Mouse (Mus musculus) right cerebral cortex, postnatal 10 days (tissue): ENCODE results near the gene Pum1.

Source experiments
- DNase-seq, 2 experiments: peaks; one replicate each; pipeline ENCODE4 v3.0.0; 2021; ENCODE audit warnings: low spot score in 2 of 2

Pum1 gene

DNA sequence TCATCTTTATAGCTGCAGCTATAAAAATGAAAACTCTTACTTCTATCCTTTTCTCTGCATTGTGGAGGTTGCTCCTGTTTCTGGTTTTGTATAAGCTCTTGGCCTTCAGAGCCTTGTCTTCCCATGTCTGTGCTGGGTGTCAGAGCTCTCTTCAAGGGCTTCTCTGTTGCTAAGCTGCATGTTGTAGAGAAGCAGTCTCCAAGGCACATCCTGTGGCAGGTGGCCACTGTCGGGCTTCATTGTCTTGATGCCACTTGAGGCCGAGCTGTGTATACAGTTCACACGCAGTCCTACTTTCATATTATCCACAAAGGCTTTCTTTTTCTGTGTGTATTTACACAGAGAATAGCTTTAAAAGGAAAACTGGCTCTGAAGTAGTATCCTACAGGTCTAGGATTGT is 63.0 kb downstream of the Pum1 start:
- DNase-seq: no peak

DNA sequence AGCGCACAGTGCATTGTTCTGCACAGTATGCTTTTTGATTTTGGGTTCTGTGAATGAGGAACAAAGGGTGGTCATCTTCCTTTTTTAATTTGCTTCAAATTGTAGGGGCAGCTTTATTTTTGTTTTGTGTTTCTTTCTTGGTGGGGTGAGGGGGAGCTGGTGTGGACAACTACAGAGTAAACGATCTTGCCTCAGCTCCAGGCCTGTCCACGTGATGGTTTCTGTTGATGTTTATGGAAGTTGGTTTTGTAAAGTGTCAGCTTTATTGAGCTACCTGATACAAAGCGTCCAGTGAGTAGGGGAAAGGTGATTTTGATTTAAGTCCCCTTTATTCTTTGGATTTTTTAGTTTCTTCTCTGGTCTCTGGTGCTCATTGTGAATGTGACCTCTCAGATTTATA is 72.8 kb downstream of the Pum1 start:
- DNase-seq: no peak

DNA sequence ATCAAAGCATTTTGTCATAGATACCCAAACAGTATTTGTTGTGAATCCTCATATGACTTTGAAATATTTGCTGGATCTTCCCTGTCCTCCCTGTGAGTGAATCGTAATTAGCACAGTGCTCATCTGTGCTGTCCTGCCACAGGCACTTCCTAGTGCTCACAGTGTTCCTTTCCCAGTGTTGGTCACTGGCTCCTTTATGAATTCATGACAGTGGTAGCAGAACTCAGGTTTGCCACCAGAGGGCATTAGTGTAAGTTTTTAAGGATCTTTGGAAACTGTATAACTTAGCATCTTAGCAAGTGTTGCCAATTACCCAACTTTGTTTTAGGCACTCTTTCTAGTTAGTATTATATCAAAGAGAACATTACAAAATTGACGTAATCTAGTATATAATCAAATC is 75.4 kb downstream of the Pum1 start:
- DNase-seq: peak; percentile 68 to 75

DNA sequence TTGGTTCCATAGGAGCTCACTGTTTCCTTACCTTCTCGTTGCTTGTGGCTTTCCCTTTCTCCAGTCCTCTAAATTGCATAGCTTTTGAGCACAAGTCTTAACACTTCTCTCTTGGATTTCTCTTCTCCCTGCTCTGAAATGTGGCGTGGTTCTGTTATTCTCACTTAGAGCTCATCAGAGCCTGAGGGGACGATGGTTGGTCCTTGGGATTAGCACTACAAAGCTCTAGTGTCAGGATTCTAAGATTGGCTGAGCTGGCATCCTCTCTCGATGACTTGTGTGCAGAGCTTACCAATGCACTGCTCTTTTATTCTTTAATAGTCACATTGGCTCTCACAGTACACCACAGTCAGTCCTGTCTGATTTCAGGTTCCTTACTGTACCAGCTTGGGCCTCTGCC is 80.9 kb downstream of the Pum1 start:
- peak in 1 of 2 experiments; percentile 50 for DNase-seq

DNA sequence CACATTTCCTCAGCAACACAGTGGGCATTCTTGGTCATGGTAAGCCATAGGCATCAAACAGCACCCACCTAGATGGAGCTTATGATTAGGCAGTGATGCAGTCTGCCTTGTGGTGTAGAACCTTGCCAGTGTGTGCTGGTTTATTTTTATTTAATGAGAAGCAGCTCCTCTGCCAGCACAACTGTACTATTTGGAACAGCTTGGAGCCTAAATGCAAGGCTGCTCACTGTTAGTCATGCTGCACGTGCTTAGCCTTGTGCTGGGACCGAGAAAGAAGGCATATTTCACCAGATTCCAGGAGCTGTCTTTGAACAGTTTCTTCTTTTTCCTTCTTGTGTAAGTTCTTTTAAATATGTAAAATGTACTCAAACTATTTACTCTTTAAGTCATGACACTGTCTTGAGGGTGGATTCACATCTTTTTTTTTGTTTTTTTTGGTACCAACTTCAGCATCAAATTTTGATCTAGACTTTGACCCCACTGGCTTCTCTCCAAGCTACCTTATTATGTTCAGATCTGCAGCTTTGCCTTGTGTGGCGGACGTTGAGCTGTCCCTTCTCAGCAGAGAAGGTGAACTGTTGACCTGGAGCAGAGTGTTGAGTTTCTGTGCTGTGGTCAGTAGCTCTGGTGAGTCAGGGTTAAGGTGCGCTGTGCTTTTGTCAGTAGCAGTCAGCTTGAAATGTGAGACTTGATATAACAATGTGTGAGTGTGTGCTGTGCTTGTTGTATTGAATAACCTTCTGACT is 82.6 kb downstream of the Pum1 start:
- peak; percentile 83 to 93 for DNase-seq

DNA sequence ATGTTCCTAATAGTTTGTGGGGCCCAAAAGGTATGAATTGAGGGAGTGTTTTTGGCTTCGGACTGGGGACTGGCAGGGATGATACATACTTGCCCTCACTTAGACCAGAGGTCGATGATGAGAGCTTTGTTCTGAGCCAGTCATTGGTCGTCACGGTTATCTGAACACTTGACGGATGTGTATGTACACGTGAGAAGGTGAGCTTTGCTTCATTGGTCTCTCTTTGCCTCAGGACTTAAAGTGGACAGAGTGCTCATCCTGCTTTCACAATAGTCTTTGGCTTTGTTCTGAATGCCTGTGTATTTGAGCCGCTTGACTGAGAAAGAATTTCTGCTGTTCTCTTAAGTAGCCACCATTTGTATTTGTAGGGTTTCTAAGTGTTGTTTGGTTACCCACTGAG is 86.4 kb downstream of the Pum1 start:
- no peak for DNase-seq

DNA sequence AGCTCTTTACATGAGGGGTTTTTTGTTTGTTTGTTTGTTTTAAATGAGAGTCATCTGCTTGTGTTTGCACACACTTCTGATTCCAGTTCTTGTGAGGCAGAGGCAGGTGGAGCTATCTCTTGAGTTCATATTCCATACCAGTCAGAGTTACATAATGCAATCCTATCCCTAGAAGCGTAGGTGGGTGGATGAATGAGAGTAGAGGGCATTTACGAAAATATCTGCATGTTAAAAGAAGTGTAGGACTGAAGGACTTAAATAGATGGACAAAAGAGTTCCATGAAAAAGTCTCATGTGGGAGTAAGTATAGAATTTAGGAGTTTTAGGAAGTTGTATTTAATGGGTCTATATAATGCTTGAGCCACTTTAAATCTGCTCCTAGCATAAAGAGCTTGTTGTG is 88.8 kb downstream of the Pum1 start:
- DNase-seq: no peak

DNA sequence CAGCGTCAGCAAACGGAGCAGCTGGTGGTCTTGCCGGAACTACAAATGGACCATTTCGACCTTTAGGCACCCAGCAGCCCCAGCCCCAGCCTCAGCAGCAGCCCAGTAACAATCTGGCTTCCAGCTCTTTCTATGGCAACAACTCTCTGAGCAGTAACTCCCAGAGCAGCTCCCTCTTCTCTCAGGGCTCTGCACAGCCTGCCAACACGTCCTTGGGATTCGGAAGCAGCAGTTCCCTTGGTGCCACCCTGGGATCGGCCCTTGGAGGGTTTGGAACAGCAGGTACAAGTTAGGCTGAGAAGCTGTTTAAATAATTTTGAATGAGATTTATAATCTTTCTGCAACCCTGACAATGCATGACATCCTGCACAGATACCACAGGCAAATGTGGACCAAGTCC is 89.5 kb downstream of the Pum1 start:
- no peak for DNase-seq

DNA sequence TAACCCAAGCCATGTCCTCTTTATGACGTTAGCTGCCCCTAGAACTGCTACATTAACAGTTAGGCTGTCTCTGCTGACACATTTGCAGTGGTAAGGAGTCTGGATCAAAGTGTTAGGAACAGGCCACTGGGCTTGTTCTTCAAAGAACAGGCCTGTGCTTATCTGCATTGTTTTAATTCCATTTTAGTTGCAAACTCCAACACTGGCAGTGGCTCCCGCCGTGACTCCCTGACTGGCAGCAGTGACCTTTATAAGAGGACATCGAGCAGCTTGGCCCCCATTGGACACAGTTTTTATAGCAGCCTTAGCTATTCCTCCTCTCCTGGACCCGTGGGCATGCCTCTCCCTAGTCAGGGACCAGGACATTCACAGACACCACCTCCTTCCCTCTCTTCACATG is 90.6 kb downstream of the Pum1 start:
- DNase-seq: no peak

DNA sequence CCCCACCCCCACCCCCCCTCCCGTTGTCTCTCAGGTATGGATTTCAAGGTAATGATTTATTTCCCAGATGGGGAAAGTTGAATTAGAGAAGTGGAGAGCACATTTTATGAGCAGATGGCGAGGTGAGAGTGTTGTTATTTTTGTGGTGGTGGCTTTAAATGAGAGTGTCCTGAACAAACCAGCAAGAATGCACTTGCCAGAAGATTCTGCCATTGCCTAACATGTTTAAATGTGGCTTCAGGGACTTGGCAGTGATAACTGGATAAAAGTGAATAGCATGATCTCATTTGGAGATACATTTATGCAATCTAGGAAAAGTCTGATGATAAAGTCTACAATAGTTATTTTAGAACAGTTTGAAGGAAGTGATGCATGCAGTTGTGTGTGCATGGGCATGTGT is 91.7 kb downstream of the Pum1 start:
- DNase-seq: no peak

DNA sequence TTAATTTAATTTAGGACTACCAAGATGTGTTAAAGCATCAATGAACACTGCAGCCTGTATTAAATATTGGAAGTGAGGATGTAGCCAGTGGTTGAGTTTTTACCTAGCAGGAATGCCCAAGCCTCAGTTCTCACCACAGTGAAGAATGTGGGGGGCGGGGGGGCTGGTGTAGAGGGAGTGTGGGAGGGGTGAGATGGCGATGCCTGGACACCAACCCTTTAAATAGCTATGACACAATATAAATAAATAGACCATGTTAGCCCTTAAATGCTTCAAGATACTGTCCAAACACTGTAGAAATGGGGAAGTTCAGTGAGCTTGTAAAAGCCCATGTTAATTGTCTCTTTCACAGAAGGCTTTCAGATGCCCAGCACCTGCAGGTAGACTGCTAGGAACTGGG is 96.8 kb downstream of the Pum1 start:
- DNase-seq: no peak

DNA sequence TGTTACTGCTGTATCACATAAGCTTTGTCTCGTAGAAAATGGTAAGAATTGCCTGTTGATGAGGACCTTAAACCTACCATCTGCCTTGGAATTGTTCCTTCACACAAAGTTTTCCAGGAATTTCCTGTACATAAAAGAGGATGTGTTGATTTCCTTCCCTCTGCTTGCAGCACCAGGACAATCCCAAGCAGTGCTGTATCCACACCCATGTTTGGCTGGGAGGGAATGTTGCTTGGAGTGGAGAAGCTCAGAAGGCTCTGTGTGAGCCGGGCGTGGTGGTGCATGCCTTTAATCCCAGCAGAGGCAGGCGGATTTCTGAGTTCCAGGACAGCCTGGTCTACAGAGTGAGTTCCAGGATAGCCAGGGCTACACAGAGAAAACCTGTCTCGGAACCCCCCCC is 98.7 kb downstream of the Pum1 start:
- no peak for DNase-seq

DNA sequence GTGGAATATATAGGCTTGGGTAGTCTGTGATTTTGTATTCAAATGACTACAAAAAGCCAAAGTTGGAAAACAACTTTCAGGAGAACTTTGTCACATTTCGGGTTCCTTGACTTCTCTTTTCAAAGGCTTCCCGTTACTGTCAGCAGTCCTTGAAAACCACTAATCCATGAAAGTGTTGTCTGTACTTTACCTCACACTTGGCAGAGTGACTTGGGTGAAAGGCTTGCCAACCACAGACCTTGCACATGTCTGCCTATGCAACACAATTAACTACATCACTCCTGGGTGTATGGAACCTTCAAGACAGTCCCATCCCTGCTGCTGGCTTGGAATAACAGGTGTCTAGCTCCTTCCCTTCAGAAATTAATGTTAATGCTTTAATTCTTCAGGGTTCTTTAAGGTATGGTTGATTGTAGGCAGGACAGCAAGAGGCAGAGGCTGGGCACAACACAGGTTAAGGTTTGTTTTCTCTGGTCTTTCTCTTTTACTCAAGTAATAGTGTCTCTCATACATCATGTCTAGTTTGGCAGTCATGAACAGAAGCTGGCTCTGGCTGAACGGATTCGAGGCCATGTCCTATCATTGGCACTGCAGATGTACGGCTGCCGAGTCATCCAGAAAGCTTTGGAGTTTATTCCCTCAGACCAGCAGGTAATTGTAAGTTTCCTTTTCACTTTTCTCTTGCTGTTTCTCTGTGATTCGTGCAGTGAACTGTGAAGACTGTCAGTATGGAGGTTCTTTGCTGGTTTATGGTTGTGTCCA is 102.5 kb downstream of the Pum1 start:
- DNase-seq: no peak

DNA sequence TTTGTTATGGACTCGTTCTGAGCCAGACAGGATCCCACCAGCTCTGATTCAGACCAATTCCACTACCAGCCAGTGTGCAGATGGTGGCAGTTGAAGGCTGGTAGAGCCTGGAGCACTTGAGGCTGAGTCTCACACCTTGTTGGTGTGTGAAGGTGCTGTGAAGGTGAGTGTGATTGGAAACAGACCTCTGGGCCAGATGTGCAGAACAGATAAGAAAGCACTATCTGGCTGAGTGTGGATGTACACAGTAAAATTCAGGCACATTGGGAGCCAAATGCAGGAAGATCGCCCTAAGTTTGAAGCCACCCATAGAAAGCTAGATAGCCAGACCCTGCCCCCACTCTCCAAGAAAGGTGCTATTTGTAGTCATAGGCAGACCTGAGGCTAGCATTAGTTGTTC is 103.3 kb downstream of the Pum1 start:
- DNase-seq: no peak

DNA sequence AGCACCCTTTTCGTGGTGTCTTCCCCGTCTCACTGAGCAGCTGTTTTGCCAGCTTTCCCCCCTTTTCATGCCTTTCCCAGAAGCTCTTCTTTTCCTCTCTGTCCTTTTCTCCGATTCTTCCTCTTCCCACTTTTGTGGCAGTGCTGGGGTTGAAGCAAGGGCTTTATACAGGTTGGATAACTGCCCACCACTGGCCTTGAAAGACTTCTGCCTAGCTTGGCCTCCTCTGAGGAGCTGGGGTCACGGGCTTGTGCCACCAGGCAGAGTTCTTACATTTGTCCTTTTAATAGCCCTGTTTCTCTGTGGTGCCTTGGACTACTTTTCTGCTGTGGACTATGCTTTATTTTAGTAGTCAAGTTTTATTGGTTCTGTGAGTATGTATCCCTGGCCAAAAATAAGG is 103.8 kb downstream of the Pum1 start:
- no peak for DNase-seq

DNA sequence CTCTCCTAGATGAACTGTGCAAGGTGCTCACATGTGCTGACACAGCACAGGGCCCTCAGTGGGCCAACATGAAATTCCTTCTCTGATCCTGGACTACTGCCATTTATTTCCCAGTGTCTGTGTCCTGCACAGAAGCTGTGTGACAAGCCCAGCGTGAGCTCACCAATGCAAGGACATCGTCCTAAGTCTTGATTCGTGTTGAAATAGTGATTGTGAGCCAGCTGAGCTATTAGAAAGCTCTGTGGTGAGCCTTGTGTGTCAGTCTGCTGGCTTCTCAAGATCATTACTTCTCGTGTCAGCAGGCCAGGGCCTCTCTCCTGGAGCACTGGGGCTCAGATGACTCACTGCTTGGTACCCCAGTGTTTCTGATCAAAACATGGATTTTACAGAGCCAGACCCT is 110.8 kb downstream of the Pum1 start:
- DNase-seq: no peak

DNA sequence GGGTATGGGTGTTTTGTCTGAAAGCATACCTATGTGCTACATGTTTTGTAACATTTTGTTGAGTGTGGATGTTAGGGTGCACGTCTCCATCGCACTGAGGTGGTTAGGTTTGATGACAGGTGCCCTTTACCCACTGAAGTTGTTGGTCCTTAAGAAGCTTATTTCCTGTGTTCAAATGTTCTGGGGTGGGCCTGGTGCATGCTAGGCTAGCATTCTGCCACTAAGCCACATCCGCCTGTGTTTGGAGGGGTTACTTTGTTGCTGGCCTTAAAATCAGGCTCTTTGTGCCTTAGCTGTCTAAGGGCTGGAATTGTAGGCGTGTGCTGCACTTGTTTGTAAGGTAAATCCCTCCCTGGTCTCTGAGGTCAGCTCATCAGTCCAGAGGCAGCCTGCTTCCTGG is 111.7 kb downstream of the Pum1 start:
- DNase-seq: no peak

DNA sequence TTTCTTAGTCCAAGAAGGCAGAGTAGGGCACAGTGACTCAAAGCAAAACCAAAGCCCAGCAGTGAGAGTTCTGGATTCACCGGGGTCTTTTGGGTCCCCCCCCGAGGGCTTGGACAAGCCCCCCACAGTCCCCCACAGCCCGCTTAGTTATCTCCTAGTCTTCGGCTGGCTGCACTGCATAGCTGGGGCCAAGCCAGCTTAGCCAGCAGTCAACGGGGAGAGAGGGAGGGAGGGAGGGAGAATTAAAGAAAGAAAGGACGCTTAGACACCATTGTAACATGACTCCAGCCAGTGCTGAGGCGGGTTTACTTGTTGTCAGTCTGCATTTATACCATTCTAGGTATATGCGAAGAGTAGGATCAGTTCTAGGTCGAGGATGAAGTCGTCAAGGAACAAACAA is 114.5 kb downstream of the Pum1 start:
- no peak for DNase-seq

DNA sequence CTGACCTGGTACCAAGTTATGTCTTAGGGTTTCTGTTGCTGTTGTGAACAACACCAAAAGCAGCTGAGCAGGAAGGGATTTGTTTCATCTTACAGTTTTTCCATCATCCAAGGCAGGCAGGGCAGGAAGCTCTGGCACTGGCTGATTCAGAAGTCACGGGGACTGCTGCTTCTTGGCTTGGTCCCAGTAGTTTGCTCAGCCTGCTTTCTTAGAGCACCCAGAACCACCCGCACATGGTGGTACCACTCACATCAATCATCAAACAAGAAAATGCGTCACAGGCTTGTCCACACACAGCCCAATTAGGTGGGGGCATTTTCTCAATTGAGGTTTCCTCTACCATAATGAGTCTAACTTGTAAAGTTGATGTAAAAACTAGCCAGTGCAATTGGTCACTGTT is 115.9 kb downstream of the Pum1 start:
- DNase-seq: no peak

DNA sequence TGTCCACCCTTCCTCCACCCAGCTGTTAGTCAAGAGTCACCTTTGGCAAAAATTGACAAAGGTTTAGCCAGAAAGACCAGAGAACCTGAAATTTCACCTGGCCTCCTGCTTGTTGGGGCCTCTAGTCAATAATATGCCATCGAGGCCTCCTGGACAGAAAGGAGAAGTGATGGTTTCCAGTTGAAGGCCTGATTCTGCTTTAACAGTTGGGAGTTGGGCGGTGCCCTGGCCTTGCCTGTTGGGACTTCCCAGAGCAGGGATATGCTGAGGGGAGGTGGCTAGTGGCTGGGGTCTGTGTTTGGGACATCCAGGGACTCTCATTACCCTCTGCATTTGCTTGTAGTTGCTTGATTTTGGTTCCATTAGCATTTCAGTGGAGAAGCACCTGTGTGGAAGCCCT is 119.4 kb downstream of the Pum1 start:
- no peak for DNase-seq

DNA sequence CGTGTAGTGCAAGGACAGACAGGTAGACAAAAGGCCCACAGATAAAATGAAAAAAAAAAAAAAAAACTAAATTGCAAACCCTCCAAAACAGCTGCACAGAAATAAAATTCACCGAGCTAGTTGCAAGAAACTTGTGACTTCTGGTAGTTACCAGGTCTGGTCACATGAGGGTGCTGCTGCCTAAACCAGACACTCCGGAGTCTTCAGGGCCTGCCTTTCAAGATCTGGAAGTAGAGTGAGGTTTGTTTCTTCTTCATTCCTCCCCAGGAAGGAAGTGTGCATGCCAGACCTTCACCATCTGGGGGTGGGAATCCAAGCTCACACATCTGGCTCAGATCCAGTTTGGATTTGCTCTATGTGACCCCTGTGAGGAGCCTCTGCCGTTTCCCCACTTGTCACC is 121.6 kb downstream of the Pum1 start:
- DNase-seq: peak in 1 of 2 experiments; percentile 76

DNA sequence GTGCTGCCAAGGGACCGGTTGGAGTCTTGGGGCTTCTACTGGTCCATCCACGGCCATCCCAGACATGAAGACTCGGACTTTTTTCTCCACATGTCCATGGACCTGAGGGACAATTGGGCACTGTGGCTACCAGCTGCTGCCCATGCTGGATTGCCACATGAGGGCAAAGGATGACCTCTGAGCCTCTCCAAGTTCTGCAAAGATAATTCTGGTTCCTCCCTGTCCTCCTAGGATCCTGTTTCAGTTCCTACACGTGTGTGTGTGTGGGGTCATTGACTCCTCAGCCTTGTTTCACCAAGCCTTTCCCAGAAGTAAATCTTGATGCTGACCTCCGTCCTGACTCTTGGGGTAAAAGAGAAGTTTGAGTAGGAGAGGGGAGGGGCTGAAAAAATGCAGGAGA is 124.4 kb downstream of the Pum1 start:
- no peak for DNase-seq

DNA sequence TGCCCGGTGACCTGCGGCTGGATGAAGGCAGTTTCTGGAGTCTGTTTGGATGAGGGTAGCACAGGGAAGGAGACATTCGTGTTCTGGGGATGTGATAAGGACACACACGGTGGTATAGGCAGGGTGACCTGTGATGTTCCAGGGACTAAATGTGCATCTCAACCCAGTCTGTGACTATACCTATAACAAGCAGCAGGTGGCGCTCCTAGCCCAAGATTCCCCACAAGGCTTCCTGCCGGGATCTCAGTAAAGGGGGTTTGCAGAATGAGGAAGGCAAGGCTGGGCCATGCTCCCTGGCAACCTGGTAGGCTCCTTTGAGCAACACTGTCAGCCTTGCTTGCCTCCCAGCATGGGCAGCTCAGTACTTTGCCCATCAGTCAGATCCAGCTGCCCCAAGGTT is 127.1 kb downstream of the Pum1 start:
- peak; percentile 87 to 91 for DNase-seq
